Mouse (Mus musculus): ENCODE results near the gene Mrpl40.

The Mrpl40 gene

DNA sequence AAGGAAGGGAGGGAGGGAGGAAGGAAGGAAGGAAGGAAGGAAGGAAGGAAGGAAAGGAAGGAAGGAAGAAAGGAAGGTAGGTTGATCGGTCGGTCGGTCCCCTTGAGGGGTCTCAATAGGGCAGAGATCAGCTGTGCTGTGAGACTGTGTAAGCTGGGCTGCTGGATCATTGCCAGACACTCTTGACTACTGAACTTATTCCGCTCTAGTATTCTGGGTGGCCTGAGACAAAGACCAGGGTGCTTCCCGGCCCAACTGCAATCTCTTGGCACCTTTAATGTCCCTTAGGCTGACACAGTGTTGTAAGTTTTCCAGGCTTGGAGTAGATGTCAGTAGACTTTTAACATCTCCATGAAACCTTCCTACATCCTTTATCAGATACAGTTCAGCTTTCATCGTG lies 47.6 kb downstream of the Mrpl40 start:
- no peak for DNase-seq (ENCODE audit: extremely low spot score, low read depth, low spot score)

DNA sequence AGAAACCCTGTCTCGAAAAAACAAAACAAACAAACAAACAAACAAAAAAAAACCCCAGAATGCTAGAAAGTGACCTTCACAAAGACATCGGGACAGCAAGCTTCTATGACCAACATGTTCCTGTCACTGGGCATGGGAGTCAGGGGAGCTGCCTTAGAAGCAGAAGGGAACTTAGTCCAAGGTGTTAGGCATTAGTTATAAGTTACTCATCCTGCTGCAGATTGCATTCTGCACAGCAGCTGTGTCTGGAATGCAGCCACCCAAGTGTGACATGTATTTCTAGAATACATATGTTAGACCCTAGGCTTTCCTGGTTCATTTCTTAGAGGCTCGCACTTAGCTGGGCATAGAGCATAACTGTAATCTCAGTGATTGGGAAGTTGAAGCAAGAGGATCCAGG lies 48.0 kb downstream of the Mrpl40 start:
- no peak for DNase-seq (ENCODE audit: extremely low spot score, low read depth, low spot score)

GRCm38 (mm10) chr16:18822925-18823324 lies 53.7 kb downstream of the Mrpl40 start:
- DNase-seq (ENCODE audit: extremely low spot score, low read depth, low spot score): no peak

DNA sequence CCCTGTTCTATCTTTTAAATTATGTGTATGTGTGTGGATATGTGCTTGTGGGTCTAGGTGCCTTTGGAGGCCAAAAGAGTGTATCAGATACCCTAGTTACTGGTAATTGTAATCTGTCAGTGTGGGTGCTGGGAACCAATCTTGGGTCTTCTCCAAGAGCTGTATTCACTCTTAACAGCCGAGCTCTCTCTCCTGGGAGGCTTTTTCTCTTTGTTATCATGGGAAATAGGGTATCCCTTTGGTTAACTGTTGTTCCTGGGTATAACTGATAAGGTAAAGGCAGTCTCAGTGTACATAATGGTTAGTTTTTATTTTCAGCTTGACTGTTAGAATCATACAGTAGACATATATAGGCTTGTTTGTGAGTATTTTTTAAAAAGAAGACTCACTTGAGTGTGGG lies 54.3 kb downstream of the Mrpl40 start:
- DNase-seq (ENCODE audit: extremely low spot score, low read depth, low spot score): no peak
